Mouse (Mus musculus) heart, adult 2 months (tissue): Measurements from ENCODE around the gene Iqca. TPM values are rescaled to one million over a fixed set of nuclear protein-coding genes. Genes with fewer than 3 reads are reported as not detected.

Experiments used
- DNase-seq, 2 experiments: peaks; one replicate each; pipeline ENCODE4 v3.0.0; 2021
- H3K27ac ChIP-seq: fragments of 200-600 bp; 2 replicates; pipeline ENCODE4 v1.8.1; 2022
- H3K27me3 ChIP-seq: fragments of 200-500 bp; 2 replicates; pipeline ENCODE4 v1.6.1; 2012; ENCODE audit warnings: mild to moderate bottlenecking, low read length, inconsistent platforms, mixed read lengths; ENCODE audit not compliant: control insufficient read depth, insufficient read depth
- H3K36me3 ChIP-seq: fragments of 200-500 bp; 2 replicates; pipeline ENCODE4 v1.6.1; 2012; ENCODE audit warnings: low read length, inconsistent platforms; ENCODE audit not compliant: control insufficient read depth, insufficient read depth
- H3K4me1 ChIP-seq: fragments of 200-500 bp; 2 replicates; pipeline ENCODE4 v1.6.1; 2011; ENCODE audit warnings: low read length; ENCODE audit not compliant: control insufficient read depth, insufficient read depth
- H3K4me3 ChIP-seq: fragments of 200-600 bp; 2 replicates; pipeline ENCODE4 v1.8.1; 2022
- H3K79me2 ChIP-seq: fragments of 200-500 bp; replicated peaks from 2 replicates; pipeline ENCODE4 v1.6.1; 2012; ENCODE audit warnings: mild to moderate bottlenecking, inconsistent platforms, low read length, moderate library complexity, mixed read lengths; ENCODE audit not compliant: control insufficient read depth, insufficient read depth
- H3K9ac ChIP-seq: fragments of 200-500 bp; 2 replicates; pipeline ENCODE4 v1.6.1; 2012; ENCODE audit warnings: low read depth, mild to moderate bottlenecking, control low read depth, inconsistent platforms, low read length, mixed read lengths
- CTCF ChIP-seq: fragments of 200-600 bp; IDR thresholded peaks from 2 replicates; pipeline ENCODE4 v1.8.1; 2022; ENCODE audit warnings: antibody characterized with exemption, mild to moderate bottlenecking, moderate library complexity
- EP300 ChIP-seq: fragments of 200-500 bp; IDR thresholded peaks from 2 replicates; pipeline ENCODE4 v1.6.1; 2011; ENCODE audit warnings: low read depth, low read length, control low read depth; ENCODE audit not compliant: insufficient read depth
- POLR2A ChIP-seq: fragments of 200-500 bp; IDR thresholded peaks from 2 replicates; pipeline ENCODE4 v1.6.1; 2011; ENCODE audit warnings: mild to moderate bottlenecking, low read depth, low read length, control low read depth; ENCODE audit not compliant: insufficient read depth
- WGBS: fragments of 180-500 bp; shearing (Covaris S2); methylation state at CpG from one replicate; pipeline ENCODE4 v1.1.7; 2018; 5-methylcytosine and 5-hydroxymethylcytosine counted together
- intact Hi-C: fragments of 180-260 bp; cut with DNase I; formaldehyde crosslinking; loops from one replicate; pipeline ENCODE4 v1.15.1; 2025
- polyA plus RNA-seq: library from polyadenylated mRNA; depleted of rRNA; stranded (reverse); fragments of >200 nt; gene quantifications from 2 replicates; pipeline ENCODE4 v1.2.3, GENCODE M21; 2012
- total RNA-seq, 2 experiments: library from RNA; stranded (reverse); gene quantifications; 2 replicates each; pipeline ENCODE4 v1.2.3; 2021

The Iqca gene
- total and polyA plus RNA-seq, 3 experiments: 0.43 TPM; not detected in 2

GRCm38 (mm10) chr1:90177978-90178377 lies 24.8 kb upstream of the Iqca start:
- Histone ChIP-seq H3K27me3 (no peaks in the 10 kb centered on the region), H3K4me3 (no peak overlapping the region), H3K4me1 (no peaks in the 10 kb centered on the region; the same call in 1 of the 2 replicates), H3K9ac (no peak overlapping the region), H3K79me2 (no peaks in the 10 kb centered on the region), H3K27ac (no peak overlapping the region), H3K36me3 (no peaks in the 10 kb centered on the region)
- 69% methylated on average over 5 of the region's 5 CpGs for WGBS
- intact Hi-C loops: no loop called here
- DNase-seq: no peak
- no peak for TF ChIP-seq POLR2A
- TF ChIP-seq EP300: no peak
- no peak for TF ChIP-seq CTCF

GRCm38 (mm10) chr1:90177565-90177964 lies 24.4 kb upstream of the Iqca start:
- H3K27ac ChIP-seq: no peak overlapping the region
- no peak overlapping the region for H3K4me3 ChIP-seq
- DNase-seq: no peak
- H3K4me1 ChIP-seq: no peaks in the 10 kb centered on the region; the same call in 1 of the 2 replicates
- no peaks in the 10 kb centered on the region for H3K27me3 ChIP-seq
- intact Hi-C loops: no loop called here
- H3K9ac ChIP-seq: no peak overlapping the region
- no peak for TF ChIP-seq CTCF
- TF ChIP-seq EP300: no peak
- no peak for TF ChIP-seq POLR2A
- no peaks in the 10 kb centered on the region for H3K36me3 ChIP-seq
- no peaks in the 10 kb centered on the region for H3K79me2 ChIP-seq

- no peak overlapping the region for H3K4me3 ChIP-seq
- H3K4me1 ChIP-seq: no peaks in the 10 kb centered on the region; the same call in 1 of the 2 replicates
- intact Hi-C loops: no loop called here
- TF ChIP-seq EP300 (no peak), CTCF (no peak)
- H3K9ac ChIP-seq: no peak overlapping the region
- WGBS: 47% methylated on average over 7 of the region's 7 CpGs
- no peak overlapping the region for H3K27ac ChIP-seq
- H3K36me3 ChIP-seq: no peaks in the 10 kb centered on the region
- no peak for DNase-seq
- no peaks in the 10 kb centered on the region for H3K27me3 ChIP-seq
- no peaks in the 10 kb centered on the region for H3K79me2 ChIP-seq
These were observed 23.0 kb upstream of the Iqca start for GRCm38 (mm10) chr1:90176223-90176622.

DNA sequence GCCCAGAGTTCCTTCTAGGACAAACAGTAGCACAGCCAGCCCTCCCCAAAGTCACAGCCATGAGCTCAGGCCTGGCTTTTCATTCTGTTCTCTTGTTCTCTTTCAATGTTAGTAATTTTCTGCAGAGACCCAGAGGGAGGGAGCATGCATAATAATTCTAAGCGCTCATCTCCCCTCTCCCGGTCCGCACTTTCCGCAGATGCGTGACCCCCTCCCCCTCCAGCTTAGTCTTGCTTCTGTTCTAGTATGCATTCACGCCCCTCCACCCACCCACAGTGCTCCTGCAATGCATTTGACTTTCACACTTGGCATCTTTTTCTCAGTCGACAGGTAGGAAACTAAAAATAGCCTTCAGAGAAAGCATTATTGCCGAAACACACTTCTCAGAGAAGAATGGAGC lies 21.1 kb upstream of the Iqca start:
- Histone ChIP-seq H3K9ac (no peak overlapping the region), H3K27ac (no peak overlapping the region), H3K36me3 (no peaks in the 10 kb centered on the region), H3K27me3 (no peaks in the 10 kb centered on the region), H3K4me1 (no peaks in the 10 kb centered on the region; the same call in 1 of the 2 replicates), H3K4me3 (no peak overlapping the region), H3K79me2 (no peaks in the 10 kb centered on the region)
- TF ChIP-seq EP300: no peak
- TF ChIP-seq CTCF: no peak
- TF ChIP-seq POLR2A: no peak
- intact Hi-C loops: no loop called here
- DNase-seq: no peak
- 81% methylated on average over 8 of the region's 8 CpGs for WGBS

DNA sequence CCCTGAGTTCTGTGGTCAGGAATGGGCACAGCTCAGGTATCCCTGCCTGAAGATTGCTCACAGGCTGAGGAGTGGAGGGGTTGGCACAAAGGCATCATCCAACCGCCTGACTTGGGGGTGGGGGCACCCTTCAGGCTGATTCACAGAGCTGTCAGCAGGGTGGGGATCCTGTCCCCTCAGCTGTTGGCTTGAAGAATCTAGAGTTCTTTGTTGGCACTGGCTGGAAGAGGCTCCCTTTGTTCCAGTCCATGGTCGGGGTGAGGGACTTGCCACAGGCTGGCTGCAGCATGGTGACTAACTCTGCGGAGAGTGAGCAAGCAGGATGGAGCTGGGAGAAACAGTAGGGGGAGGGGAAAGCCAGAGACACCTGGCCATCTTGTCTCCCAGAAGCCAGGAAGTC lies 11.1 kb upstream of the Iqca start:
- 53% methylated on average over 3 of the region's 3 CpGs for WGBS

GRCm38 (mm10) chr1:90163161-90163560 lies 10.0 kb upstream of the Iqca start:
- intact Hi-C loops: loop anchor here (5.0 kb wide), 2 partner anchors 101 to 329 kb away; no protein-coding TSS in a partner anchor
- H3K4me3 ChIP-seq: no peak overlapping the region

More for the DNA sequence above, 11.1 kb upstream of the Iqca start:
- H3K27ac ChIP-seq: no peak overlapping the region
- no peak overlapping the region for H3K9ac ChIP-seq
- no peaks in the 10 kb centered on the region for H3K27me3 ChIP-seq
- DNase-seq: no peak
- H3K79me2 ChIP-seq: no peaks in the 10 kb centered on the region
- no peak overlapping the region for H3K4me3 ChIP-seq
- TF ChIP-seq CTCF (no peak), POLR2A (no peak), EP300 (no peak)
- H3K4me1 ChIP-seq: peaks cover 6% of the 10 kb centered on the region
- H3K36me3 ChIP-seq: no peaks in the 10 kb centered on the region
- intact Hi-C loops: loop anchor here (1.0 to 5.0 kb wide), 3 partner anchors 37 to 328 kb away; no protein-coding TSS in a partner anchor

More at GRCm38 (mm10) chr1:90163161-90163560, 10.0 kb upstream of the Iqca start:
- TF ChIP-seq POLR2A: no peak
- no peak for TF ChIP-seq CTCF
- TF ChIP-seq EP300: no peak
- Histone ChIP-seq H3K4me1 (peaks cover 6% of the 10 kb centered on the region), H3K79me2 (no peaks in the 10 kb centered on the region), H3K36me3 (no peaks in the 10 kb centered on the region), H3K27me3 (no peaks in the 10 kb centered on the region), H3K27ac (peak overlapping the region; percentile 27), H3K9ac (no peak overlapping the region)
- DNase-seq: no peak
- 82% methylated on average over 7 of the region's 7 CpGs for WGBS
